Mouse (Mus musculus): Measurements from ENCODE around the gene Rarg. TPM values are rescaled to one million over a fixed set of nuclear protein-coding genes. Genes with fewer than 3 reads are reported as not detected.

Rarg gene
- total RNA-seq, 2 experiments from 2014 or later = 12.7 to 15.4 TPM

DNA sequence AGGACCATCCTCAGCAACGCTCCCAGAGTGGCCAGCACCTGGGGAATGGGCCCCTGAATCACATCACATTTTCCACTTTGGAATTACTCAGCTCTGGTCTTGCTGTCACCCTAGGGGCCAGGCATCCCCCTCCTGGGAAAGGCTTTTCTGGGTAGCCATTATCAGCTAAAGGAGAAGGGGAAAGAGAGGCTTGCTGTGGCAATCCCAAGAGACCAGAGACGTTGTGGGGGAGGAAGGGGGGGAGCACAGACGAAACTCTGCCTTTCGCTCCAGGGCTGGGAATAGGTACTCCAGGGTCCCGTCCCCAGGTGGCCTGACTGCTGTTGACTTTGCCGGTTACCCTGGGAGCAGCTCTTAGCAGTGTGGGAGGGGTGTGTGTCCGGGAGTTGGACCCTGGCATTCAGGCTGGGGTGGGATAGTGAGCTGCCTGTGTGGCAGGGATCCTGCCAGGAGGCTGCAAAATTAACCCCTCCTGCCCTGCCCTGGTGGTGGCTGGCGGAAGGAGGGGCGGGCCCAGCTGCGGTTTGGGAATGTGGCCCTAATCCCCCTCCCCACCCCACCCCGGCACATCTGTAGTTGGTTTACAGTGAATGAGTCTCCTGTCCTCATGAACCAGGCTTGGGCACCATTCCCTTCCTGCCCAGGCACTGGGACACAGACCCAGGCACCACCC lies 1.4 kb upstream of the Rarg start:
- intact Hi-C loops (cut with DNase I) = no loop called here
- no peak for DNase-seq (ENCODE audit: low spot score in 2 of 2)

DNA sequence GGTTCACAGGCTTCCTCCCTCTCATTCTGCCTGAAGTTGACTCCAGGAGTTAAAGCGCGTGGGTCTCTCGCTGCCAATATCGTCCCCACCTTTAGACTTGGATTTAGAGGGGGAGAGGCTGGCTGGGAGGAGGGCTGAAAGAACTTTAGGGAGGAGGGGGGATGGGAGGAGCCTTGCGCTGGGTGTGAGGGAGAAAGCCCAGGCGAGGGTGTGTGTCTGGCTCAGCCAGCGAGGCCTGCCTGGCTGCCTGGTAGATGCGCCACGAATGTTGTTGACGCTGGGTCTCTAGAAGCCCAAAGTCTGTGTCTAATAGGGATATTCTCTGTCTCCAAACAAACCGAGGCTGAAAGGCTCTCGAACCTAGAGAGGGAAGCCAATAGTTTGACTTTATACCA lies 756 bp upstream of the Rarg start:
- DNase-seq (ENCODE audit: low spot score in 2 of 2) = peak; percentile 20 to 53
- intact Hi-C loops (cut with DNase I) = no loop called here

DNA sequence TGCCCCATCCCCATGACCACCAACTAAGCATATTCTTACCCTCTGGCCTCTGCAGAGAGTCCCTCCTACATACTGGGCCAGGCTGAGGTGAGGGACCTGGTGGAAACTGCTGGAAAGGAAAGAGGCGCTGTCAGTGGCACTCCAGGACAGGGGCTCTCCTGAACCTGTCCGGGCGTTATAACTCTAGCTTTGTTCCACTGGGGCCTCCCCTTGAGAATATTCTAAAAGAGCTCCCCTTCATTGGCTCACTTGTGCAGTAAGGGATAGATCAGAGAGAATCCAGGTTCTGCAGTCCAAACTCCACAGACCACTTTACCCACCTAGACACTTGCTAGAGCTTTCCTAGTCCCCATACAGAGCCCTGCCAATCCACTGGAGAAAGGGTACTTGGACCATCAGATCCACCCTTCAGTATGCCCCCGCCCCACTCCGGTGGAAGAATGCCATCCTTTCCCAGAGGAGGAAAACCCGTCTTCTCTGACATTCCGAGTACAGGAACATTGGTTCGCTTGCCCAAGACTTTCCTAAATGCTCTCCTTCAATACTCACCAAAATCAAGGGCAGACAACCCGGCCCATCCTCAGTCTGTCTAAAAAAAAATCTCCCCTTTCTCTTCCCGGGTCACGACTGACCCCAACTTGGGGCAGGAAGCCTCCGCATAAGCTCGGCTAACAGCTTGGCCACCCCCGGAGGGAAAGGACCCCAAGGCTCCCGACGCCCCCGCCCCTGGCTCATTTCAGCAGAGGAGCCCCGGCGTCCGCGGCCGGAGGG lies 701 bp downstream of the Rarg start:
- intact Hi-C loops (cut with DNase I) = no loop called here
- DNase-seq (ENCODE audit: low spot score in 2 of 2) = peak in 1 of 2 experiments; percentile 41

DNA sequence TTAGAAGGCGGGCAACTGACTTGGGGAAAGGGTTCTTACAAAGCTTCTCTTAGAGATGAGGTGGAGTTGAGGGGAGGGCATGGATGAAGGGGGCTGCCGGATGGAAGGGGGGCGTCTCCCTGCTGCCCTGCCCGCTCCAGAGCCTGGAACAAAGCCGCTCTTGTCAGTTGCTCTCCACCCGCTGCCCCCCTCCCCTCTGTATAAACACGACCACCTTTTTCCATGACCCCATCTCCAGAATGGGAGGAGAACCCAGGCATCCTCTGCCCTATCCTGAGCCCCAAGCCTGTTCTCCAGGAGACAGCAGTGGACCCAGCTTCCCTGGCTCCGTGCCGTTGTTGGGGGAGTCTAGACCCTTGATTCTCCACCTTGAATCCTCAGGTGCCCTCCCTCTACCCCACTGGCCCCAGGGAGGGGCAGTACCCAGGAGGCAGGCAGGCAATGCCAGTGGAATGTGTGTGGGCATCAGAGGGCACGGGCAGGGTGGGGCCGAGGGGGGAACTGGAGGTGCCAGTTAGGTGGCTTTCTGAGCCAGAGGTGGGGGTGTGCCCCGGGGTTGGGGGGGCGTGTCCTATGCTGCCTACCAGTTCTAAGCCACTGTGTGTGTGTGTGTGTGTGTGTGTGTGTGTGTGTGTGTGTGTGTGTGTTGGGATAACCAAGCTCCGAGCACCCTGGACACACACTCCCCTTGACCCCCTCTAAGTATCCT lies 1.6 kb downstream of the Rarg start:
- no peak for DNase-seq (ENCODE audit: low spot score in 2 of 2)
- intact Hi-C loops (cut with DNase I) = no loop called here

DNA sequence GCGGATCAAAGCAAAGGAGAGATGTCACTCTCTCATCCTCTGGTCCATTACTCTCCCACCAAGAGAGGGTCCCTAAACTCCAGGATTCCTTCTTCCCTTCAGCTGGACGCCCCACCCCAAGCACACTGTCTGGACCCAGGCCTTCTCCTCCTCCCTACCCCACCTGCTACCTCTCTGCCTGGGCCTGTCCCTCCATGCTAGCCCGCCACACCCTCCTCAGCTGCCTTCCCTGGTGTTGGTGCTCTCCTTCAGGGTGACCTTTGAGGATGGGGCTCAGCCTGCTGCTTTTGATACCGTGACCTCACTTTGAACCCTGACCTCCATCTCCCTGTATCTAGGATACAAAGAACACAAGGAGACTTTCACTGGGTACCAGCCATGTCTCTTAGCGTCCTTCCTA lies 6.8 kb downstream of the Rarg start:
- DNase-seq (ENCODE audit: low spot score in 2 of 2) = no peak
- intact Hi-C loops (cut with DNase I) = no loop called here

DNA sequence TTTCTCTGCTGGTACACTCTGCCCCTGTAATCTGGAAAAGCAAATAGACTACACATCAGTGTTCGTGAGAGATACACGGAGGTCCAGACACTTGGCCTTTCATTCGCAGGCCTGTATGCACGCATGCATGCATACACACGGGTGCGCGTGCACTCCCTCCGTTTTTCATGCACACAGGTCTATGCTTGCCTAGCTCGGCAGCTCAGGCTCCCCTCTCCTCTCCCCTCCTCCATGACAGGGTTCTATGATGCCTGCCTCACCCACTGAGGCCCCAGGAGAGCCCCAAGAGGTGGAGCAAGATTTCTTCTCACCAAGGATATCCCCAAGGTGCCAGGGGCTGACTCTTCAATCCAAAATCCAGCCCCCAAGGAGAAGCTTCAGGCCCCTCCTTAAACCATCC lies 7.3 kb downstream of the Rarg start:
- DNase-seq (ENCODE audit: low spot score in 2 of 2) = no peak
- intact Hi-C loops (cut with DNase I) = no loop called here

DNA sequence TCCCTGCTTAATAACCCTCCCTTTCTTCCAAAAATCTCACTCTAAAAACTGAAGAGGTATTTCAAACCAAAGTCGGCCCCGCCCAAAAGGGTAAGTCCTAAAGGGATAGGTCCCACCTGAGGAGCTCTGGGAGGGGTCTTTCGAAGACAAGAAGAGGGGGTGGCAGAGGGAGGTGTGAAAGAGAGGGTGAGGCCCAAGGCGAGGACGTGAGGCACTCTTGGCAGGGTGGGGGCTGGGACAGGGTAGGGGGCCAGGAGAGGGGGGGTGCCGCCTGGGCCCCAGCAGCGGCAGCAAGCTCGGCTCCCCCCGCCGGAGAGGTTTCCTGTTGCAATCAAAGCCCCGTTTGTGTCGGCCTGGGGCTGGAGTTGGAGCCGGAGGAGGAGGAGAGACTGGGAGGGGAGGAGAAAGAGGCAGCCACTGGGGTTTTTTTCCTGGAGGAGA lies 8.0 kb downstream of the Rarg start:
- intact Hi-C loops (cut with DNase I) = no loop called here
- peak; percentile 21 to 43 for DNase-seq (ENCODE audit: low spot score in 2 of 2)

DNA sequence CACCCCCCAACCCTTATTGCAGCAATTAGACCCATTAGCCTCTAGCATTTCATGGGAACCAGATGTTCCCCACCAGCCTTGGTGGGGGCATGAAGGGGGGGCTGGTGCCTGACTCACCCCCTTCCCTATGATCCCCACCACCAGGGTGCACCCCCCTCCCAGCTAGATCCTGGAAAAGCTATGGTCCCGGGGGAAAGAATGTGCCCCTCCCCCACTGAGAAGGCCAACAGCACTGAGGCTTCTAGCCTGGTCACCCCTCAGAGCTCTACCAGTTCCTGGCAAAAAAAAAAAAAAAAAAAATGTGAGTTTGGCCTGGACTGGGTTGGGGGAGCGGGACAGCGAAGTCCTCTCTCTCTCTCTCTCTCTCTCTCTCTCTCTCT lies 8.5 kb downstream of the Rarg start:
- intact Hi-C loops (cut with DNase I) = no loop called here

DNA sequence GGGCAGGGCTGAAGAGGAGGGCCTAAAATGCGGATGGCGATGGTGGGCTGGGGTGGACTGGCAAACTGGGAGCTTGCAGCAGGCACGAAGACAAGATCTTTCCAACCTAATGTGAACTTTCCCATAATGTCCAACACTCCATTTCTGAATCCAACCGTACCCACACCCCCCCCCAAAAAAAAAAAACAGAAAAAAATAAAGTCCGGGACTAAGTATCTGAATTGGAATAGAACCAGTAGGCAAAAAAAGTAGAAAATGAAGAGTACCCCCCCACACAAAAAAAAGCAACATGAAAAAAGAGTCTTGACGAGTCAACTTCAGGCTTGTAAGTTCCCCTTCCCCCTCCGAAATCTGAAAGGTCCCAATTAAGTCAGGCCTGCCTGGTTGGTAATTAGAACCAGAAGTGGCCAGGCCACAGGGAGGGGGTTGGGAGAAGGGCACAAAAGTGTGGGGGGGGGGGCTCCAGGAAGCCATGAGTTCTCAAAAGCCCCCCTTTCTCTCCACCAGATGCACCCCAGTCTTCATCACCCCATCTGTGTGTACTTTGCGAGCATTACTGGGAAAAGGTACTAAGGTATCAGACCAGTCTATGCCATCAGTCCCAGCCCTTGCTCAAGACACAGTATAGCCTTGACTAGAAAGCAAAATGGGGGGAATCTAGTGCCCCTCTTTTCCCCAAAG lies 9.0 kb downstream of the Rarg start:
- intact Hi-C loops (cut with DNase I) = no loop called here
- DNase-seq (ENCODE audit: low spot score in 2 of 2) = no peak

More for the DNA sequence above, 8.5 kb downstream of the Rarg start:
- no peak for DNase-seq (ENCODE audit: low spot score in 2 of 2)

DNA sequence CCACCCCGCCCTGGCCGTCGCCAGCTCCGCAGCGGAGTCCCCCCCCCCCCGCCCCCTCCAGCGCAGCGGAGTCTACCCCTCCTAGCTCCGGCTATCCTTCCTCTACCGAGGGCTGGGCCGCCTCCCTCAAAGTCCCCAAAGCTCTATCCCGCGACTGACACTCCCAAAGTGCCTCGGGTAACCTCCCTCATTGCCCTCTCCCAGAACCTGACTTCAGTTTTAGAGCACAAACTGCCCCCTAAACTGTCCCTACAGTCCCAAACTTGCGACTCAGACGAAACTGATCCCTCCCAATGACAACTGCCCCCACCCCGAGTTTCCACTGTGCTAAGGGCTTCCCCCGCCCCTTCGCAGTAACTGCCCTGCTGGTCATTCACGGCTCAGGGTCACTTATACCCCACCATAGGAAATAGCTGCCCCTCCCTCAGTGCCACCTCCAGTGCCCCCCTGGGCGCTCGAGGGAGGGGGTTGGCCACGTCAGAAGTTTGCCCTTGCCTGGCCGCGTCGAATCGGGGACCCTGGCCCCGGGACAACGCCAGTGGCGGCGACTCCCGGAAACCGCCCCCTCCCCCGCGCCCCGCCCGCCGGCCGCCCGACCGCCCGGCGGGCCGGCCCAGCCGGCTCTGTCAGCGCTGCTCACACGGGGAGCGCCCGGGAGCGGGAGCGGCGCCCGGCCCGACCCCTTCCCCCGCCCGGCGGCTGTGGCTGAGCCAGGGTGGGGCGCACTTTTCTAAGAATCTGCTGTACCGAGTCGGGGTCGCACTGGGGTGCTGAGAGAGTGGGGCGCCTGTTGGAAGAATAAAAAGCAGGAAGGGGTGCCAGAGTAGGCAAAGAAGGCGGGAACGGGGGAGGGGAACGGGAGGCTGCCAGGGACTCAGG lies 9.8 kb downstream of the Rarg start:
- intact Hi-C loops (cut with DNase I) = no loop called here
- DNase-seq (ENCODE audit: low spot score in 2 of 2) = peak in 1 of 2 experiments; percentile 28

DNA sequence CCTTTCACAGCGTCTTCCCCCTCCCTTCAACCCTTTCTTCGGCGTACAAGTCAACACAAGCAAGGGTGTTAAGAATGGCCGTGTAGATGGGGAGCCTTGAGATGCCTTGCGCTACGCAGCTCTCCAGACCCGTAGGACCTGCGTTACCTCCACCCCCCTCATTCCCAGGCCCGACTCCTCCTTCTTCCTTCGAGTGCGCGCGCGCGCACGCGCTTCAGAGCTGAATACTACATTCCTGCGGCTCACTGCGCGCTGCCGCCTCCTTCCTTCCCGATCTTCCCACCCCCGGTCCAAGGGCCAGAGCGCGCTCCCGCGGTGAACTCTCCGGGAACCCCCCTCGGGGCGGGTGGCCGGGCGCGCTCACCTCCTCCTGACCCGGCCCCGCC lies 10.5 kb downstream of the Rarg start:
- DNase-seq (ENCODE audit: low spot score in 2 of 2) = peak; percentile 85 to 93
- intact Hi-C loops (cut with DNase I) = loop anchor here (1.0 kb wide), 1 partner anchor 44 kb away; the partner anchor contains the start of gene Zfp740

DNA sequence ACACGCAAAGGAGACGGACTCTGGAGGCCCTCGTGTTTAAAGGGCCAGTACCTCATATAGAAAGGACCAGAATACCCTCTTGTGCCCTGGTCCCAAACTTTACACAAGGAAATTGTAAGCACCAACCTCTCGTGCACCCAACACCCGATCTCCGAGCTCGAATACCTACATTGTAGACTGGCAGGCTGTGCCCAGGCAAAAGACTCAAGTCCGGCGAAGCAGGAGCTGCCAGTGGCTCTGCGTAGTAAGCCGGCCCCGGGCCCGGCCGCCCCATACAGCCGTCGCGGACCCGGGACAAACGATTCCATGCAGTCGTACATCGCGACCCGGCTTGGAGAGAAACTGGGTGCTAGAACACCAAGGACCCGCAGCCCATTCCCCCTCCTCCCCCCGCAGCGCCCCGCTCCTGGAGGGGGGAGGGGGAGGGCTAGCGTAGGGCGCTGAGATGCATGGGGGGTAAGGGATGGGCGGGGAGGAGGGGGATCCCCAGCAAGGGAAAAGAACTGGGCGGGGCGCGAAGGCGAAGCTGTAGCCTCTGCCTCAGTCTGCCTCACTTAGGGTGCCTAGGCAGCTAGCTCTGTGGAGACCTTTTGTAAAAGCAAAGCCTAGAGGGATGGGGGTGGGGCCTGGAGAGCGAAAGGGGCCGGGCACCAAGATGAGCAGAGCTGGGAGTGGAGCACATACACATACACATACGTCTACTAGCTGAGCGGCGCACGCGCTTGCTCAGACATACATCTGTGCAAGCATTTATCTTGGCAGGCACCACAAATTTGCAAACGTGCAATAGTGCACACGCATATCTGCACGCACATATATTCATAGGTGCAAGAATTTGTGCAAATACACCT lies 11.2 kb downstream of the Rarg start:
- intact Hi-C loops (cut with DNase I) = loop anchor here (1.0 kb wide), 1 partner anchor 43 kb away; the partner anchor contains the start of gene Zfp740

DNA sequence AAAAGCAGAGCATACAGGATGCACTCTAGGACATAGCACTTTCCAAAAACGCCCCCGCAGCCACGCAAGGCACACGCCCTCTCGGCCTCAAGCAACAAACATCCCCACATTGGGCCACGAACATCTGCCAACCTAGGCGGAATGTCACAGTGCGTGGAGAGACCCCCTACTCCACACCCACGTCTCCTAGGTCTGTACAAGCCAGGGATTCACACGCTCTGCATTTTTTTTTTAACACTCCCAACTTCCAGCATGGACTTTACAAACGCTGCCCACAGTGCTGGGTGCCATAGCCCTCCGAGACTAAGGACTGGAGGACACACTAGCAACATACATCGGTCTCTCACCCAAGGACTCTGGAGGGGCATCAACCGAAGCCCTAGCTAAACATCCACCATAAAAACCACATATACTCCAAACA lies 11.8 kb downstream of the Rarg start:
- DNase-seq (ENCODE audit: low spot score in 2 of 2) = peak in 1 of 2 experiments; percentile 21
- intact Hi-C loops (cut with DNase I) = no loop called here

More for the DNA sequence above, 11.2 kb downstream of the Rarg start:
- peak; percentile 79 to 85 for DNase-seq (ENCODE audit: low spot score in 2 of 2)

DNA sequence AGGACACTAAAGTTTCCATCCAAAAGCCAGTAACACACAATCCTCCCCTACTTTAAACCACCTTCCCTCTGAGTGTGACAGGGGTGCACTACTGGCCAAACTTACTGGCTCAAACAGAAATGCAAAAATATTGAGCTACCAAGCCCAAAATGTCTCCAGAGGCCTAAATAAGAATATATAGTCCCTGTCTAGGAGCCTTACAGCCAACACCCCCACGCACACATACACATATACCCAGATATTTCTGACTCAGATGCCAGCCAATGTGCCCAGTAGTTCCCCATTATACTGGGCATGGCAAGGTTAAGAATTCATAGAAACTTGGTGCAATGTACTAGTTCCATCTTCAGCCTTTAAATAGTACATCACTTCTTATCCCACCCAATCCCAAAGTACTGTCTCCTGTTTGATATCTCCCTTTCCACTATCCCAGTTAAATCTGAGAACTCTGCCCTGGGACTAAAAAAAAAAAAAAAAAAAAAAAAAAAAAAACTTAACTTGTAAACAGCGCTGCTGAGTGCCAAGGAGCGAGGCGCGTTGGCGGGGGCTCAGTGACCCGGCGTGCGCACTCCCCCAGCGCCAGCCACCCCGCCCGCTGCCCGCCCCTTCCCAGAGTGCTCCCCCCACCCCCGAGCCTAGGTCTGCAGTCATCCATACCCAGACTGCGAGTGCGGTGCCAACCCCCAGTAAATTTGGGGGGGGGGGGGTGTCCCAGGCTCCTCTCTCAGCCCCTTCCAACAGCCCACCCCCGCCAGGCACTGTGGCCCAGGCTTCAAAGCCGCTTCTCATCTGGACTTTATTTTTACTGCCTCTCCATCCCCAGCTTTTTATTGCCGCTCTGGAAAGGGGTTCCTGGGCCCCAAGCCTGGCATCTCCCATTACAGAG lies 12.8 kb downstream of the Rarg start:
- no peak for DNase-seq (ENCODE audit: low spot score in 2 of 2)
- intact Hi-C loops (cut with DNase I) = loop anchor here (5.0 kb wide), 1 partner anchor 73 kb away; no protein-coding TSS in a partner anchor

DNA sequence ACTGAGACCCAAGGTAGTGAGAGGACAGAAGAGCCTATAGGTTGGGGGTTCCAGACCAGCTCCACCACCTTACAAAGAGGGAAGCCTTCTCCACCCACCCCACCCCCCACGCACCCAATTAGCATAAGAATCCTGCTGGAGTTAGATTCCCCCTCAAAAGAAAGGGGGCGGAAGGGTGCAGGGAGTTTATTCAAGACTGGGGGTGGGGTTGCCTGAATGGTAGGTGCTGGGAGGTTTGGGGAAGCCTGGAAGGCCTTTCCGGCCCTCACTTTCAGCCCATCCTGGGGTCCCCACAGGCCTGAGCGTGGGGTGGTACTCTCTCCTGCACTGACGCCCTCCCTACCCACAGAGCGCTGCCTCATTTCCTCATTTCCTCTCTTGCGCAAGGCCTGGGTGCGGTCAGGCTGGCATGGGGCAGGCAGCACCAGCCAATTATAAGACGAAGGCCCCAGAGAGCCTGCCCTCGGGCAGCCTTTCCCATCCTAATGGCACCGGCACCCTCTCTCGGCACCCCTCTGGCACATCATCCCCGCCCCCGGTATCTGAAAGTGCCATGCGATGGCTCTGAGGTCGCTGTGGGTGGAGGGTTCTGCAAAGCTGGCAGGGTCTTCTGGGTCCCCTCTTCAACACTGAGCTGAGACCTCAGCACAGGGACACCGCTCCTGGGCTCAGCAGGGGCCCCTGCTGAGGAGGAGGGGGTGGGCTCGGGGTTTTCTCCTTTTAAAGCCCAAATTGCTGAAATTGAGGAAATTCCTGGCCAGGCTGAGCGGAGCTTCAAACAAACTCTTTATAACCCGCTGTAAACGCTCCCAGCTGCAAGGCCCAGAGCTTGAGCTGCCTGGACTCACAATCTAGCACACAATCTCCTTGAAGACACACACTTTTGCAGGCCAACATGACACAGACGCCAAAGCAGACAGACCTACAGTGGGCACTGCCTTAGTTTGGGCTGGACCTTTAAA lies 13.8 kb downstream of the Rarg start:
- DNase-seq (ENCODE audit: low spot score in 2 of 2) = no peak
- intact Hi-C loops (cut with DNase I) = loop anchor here (5.0 kb wide), 1 partner anchor 74 kb away; no protein-coding TSS in a partner anchor

Measured in left cerebral cortex, postnatal 25 days (tissue).